ENCODE assay signal across 15 mouse cellular contexts in genomic region chr3:139832599-139832998, GRCm38 (mm10).
"Had no signal": no experiment of that assay in that cellular context is flagged by ENCODE, and none has a peak within 500 bp of the region (broad histone marks: within the 10 kb centered on the region; RNA-seq: fewer than 3 reads in every experiment).

No protein-coding gene starts in this region.

- H3K27ac ChIP-seq: neural tube, embryonic 13.5 days; neural tube, embryonic 15.5 days; stomach, embryonic 15.5 days; stomach, postnatal 0 days had no signal

- H3K4me2 ChIP-seq: neural tube, embryonic 13.5 days; neural tube, embryonic 15.5 days; stomach, embryonic 15.5 days had no signal

- DNase-seq: retina, postnatal 1 day; right cerebral cortex, adult 18-20 months; right cerebral cortex, postnatal 14 days; right cerebral cortex, postnatal 25 days; right cerebral cortex, postnatal 4 days; spleen, adult 18-20 months; thymus, adult 18-20 months; thymus, adult 2 months; thymus, postnatal 14 days; thymus, postnatal 25 days; thymus, postnatal 36 days had no signal

- H3K9ac ChIP-seq: neural tube, embryonic 13.5 days; neural tube, embryonic 15.5 days; stomach, embryonic 15.5 days had no signal

- H3K4me1 ChIP-seq: neural tube, embryonic 13.5 days; neural tube, embryonic 15.5 days; stomach, embryonic 15.5 days had no signal

- H3K36me3 ChIP-seq: neural tube, embryonic 13.5 days; neural tube, embryonic 15.5 days; stomach, embryonic 15.5 days had no signal

- H3K4me3 ChIP-seq: neural tube, embryonic 13.5 days; neural tube, embryonic 15.5 days; stomach, embryonic 15.5 days had no signal

- H3K27me3 ChIP-seq: neural tube, embryonic 13.5 days; neural tube, embryonic 15.5 days; stomach, embryonic 15.5 days had no signal

- H3K9me3 ChIP-seq: neural tube, embryonic 13.5 days; neural tube, embryonic 15.5 days; stomach, embryonic 15.5 days had no signal
